Mouse (Mus musculus): Measurements from ENCODE around the gene Ctrl.

- peak; percentile 76 for TF ChIP-seq POLR2A (IDR thresholded peaks at IDR 0.05; ENCODE audit: borderline replicate concordance, extremely low read depth, low read depth, low read length)
- TF ChIP-seq CTCF (IDR thresholded peaks at IDR 0.05; ENCODE audit: insufficient read depth, low read length) = no peak
Observed at GRCm38 (mm10) chr8:105965905-105966341, 32.3 kb upstream of the Ctrl start, which contains the start of gene Slc12a4.

Data from lung, adult 2 months (tissue).